Mouse (Mus musculus): ENCODE results near the gene Trmt2b. TPM values are rescaled to one million over a fixed set of nuclear protein-coding genes. Genes with fewer than 3 reads are reported as not detected.
A peak's percentile ranks its signal among the peaks of the same experiment; 100 is the strongest.
"Not testable (repeated sequence)": the region's sequence is repeated elsewhere in the genome, so short reads cannot be mapped to it uniquely, and the experiment has no call there.

Trmt2b gene
- polyA plus RNA-seq (2015; fragmentation: Nextera tagmentation; extraction: Ambion mirVana) = 21.4 and 22.4 TPM in 2 replicates

GRCm38 (mm10) chrX:134276275-134277160 lies at the start of gene Trmt2b:
TSS of gene Trmt2b (minus strand) at chrX:134276984.
- Histone ChIP-seq H3K27me3 (replicated peaks) (no peaks in the 10 kb centered on the region), H3K4me3 (replicated peaks) (peak within 1 kb of the TSS; percentile 39), H3K9ac (peak within 1 kb of the TSS; percentile 23; the same call in 1 of the 2 replicates), H3K27ac (peak within 1 kb of the TSS; percentile 82), H3K9me3 (no peaks in the 10 kb centered on the region), H3K4me1 (replicated peaks) (no peaks in the 10 kb centered on the region), H3K36me3 (no peaks in the 10 kb centered on the region), H3K4me2 (replicated peaks) (peak within 1 kb of the TSS; percentile 53)
- WGBS = 15% methylated on average over 22 of the region's 26 CpGs
- ATAC-seq = peak; percentile 97

- no peak overlapping the region for H3K4me3 ChIP-seq (replicated peaks)
- no peaks in the 10 kb centered on the region for H3K9me3 ChIP-seq
- H3K27ac ChIP-seq = no peak overlapping the region
- no peak overlapping the region for H3K9ac ChIP-seq
- ATAC-seq = no peak
- 86% methylated on average over 2 of the region's 2 CpGs for WGBS
- no peaks in the 10 kb centered on the region for H3K27me3 ChIP-seq (replicated peaks)
- H3K4me1 ChIP-seq (replicated peaks) = no peaks in the 10 kb centered on the region
- H3K4me2 ChIP-seq (replicated peaks) = no peak overlapping the region
- H3K36me3 ChIP-seq = no peaks in the 10 kb centered on the region
These were observed 42.6 kb upstream of the Trmt2b start for GRCm38 (mm10) chrX:134319153-134319932.

DNA sequence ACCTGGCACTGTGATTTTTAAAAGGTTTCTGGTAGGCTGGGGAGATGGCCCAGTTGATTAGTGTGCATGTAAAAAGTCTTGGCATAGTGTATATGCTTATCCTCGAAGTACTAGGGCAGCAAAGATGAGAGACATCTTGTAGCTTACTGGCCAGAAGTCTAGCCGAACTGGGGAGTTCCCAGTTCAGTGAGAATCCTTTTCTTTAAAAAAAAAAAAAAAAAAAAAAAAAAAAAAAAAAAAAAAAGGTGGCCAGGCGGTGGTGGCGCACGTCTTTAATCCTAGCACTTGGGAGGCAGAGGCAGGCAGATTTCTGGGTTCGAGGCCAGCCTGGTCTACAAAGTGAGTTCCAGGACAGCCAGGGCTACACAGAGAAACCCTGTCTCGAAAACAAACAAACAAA lies 34.4 kb upstream of the Trmt2b start:
- not testable (repeated sequence) for H3K27ac ChIP-seq; ATAC-seq; H3K36me3 ChIP-seq; H3K9ac ChIP-seq; H3K4me1 ChIP-seq (replicated peaks); H3K4me2 ChIP-seq (replicated peaks); H3K4me3 ChIP-seq (replicated peaks); H3K9me3 ChIP-seq; H3K27me3 ChIP-seq (replicated peaks)
- WGBS = 86% methylated on average over 7 of the region's 7 CpGs

DNA sequence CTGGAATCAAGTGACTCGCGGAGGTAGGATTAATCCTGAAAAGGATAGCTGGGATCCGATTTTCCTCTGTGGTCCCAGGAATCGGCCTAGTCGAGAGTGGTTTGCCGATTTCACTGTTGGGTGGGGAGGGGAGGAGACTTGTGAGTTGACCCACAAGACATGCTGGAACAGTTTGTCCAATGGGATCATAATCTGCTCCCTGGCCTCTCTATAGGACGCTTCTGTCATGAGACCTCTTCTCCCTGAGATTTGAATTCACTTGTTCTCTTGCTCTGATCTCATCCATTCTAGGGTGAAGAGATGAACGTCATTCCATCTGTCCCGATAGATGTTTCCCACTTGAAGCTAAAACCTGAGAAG lies 31.5 kb upstream of the Trmt2b start:
- ATAC-seq = peak; percentile 92
- 26% methylated on average over 9 of the region's 9 CpGs for WGBS
- no peaks in the 10 kb centered on the region for H3K9me3 ChIP-seq
- H3K4me3 ChIP-seq (replicated peaks) = peak overlapping the region; percentile 45
- H3K9ac ChIP-seq = peak overlapping the region; percentile 36
- H3K36me3 ChIP-seq = no peaks in the 10 kb centered on the region
- H3K27me3 ChIP-seq (replicated peaks) = no peaks in the 10 kb centered on the region
- no peaks in the 10 kb centered on the region for H3K4me1 ChIP-seq (replicated peaks)
- no peak overlapping the region for H3K27ac ChIP-seq
- peak overlapping the region; percentile 52 for H3K4me2 ChIP-seq (replicated peaks)

DNA sequence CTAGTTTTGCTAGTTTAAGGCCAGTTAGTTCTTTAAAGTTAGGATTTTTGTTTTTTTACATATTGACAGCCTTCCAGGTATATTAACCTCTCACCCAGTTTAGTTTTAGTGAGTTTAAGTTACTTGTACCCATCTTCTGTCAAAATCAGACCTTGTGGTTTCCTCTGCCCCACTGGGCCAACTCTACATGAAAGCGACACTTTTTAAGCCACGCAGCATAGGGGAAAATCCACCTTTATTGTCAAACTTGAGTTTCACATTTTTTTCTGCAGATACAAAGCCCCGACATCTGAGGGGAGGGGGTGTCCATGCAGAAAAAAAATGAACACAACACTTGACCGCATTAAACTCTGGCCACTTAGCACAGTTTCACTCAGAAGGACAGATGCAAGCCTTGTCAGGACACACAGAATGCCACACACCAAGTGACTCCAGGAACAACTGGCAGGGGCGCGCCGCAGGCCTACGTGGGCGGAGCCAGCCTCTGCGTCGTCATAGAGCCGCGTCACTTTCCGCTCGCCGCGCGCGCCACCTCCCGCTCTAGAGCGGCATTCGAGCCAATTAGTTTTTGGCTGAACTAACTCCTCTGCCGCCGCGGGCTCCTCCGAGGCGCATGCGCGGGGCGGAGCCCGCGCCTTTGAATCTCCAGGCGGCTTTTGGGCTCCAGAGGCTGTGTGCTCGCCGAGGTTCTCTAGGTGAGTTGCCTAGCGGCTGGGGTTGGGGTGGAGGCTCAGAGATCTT lies 30.9 kb upstream of the Trmt2b start, which contains the start of gene Cenpi:
TSS of gene Cenpi (plus strand) at position 551 of the 741 bp plus-strand sequence.
- peak within 1 kb of the TSS; percentile 54 for H3K4me2 ChIP-seq (replicated peaks)
- peak within 1 kb of the TSS; percentile 45 for H3K4me3 ChIP-seq (replicated peaks)
- peak within 1 kb of the TSS; percentile 36 for H3K9ac ChIP-seq
- ATAC-seq = peak; percentile 98
- 22% methylated on average over 36 of the region's 36 CpGs for WGBS
- H3K27me3 ChIP-seq (replicated peaks) = no peaks in the 10 kb centered on the region
- no peaks in the 10 kb centered on the region for H3K9me3 ChIP-seq
- no peak within 1 kb of the TSS for H3K27ac ChIP-seq
- H3K4me1 ChIP-seq (replicated peaks) = no peaks in the 10 kb centered on the region
- H3K36me3 ChIP-seq = no peaks in the 10 kb centered on the region

- Histone ChIP-seq H3K36me3 (no peaks in the 10 kb centered on the region), H3K4me2 (replicated peaks) (no peak overlapping the region), H3K4me1 (replicated peaks) (no peaks in the 10 kb centered on the region), H3K27me3 (replicated peaks) (no peaks in the 10 kb centered on the region), H3K4me3 (replicated peaks) (no peak overlapping the region), H3K9ac (no peak overlapping the region), H3K9me3 (no peaks in the 10 kb centered on the region), H3K27ac (no peak overlapping the region)
- 83% methylated on average over 1 of the region's 1 CpGs for WGBS
- no peak for ATAC-seq
These were observed 26.5 kb upstream of the Trmt2b start for GRCm38 (mm10) chrX:134303287-134303686.

- Histone ChIP-seq H3K9ac (no peak overlapping the region), H3K4me3 (replicated peaks) (no peak overlapping the region), H3K36me3 (no peaks in the 10 kb centered on the region), H3K27ac (no peak overlapping the region), H3K4me2 (replicated peaks) (no peak overlapping the region), H3K27me3 (replicated peaks) (0 out of 2 replicates have a peak, but pooled peaks cover 2% of the 10 kb centered on the region), H3K9me3 (no peaks in the 10 kb centered on the region), H3K4me1 (replicated peaks) (no peaks in the 10 kb centered on the region)
- 67% methylated on average over 5 of the region's 5 CpGs for WGBS
- ATAC-seq = no peak
These were observed 23.4 kb upstream of the Trmt2b start for GRCm38 (mm10) chrX:134300219-134300618.

- no peak overlapping the region for H3K9ac ChIP-seq
- H3K27me3 ChIP-seq (replicated peaks) = 0 out of 2 replicates have a peak, but pooled peaks cover 2% of the 10 kb centered on the region
- H3K9me3 ChIP-seq = no peaks in the 10 kb centered on the region
- H3K36me3 ChIP-seq = no peaks in the 10 kb centered on the region
- peak overlapping the region; percentile 70; the same call in 1 of the 2 replicates for H3K4me2 ChIP-seq (replicated peaks)
- peak; percentile 55; the same call in 1 of the 2 replicates for ATAC-seq
- H3K4me3 ChIP-seq (replicated peaks) = no peak overlapping the region
- H3K27ac ChIP-seq = no peak overlapping the region
- H3K4me1 ChIP-seq (replicated peaks) = no peaks in the 10 kb centered on the region
- WGBS = 44% methylated on average over 4 of the region's 4 CpGs
These were observed 20.4 kb upstream of the Trmt2b start for GRCm38 (mm10) chrX:134297195-134297594.

DNA sequence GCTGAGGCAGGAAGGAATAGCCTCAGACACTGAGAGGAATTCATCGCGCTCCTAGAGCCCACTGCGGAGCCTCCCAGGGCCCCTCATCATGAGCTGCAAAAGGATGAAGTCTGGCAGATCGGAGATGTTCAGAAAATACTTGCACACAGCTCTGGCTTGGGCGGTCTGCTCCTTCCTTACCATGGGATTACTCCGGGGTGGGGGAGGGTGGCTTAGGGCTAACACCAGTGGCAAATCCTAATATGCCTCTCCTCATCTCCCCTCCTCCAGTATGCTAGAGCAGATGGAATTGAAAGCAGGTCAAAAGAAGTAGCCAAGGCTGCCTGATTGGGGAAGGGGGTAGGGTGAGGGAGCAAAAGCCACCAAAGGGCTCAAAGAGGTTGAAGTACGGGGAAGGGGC lies 20.0 kb upstream of the Trmt2b start:
- ATAC-seq = peak; percentile 55; the same call in 1 of the 2 replicates
- peak overlapping the region; percentile 35 for H3K4me3 ChIP-seq (replicated peaks)

GRCm38 (mm10) chrX:134296301-134296700 lies 19.5 kb upstream of the Trmt2b start:
- Histone ChIP-seq H3K4me2 (replicated peaks) (peak overlapping the region; percentile 70), H3K36me3 (no peaks in the 10 kb centered on the region), H3K4me3 (replicated peaks) (peak overlapping the region; percentile 35), H3K9ac (no peak overlapping the region), H3K4me1 (replicated peaks) (no peaks in the 10 kb centered on the region), H3K27me3 (replicated peaks) (0 out of 2 replicates have a peak, but pooled peaks cover 2% of the 10 kb centered on the region), H3K27ac (no peak overlapping the region), H3K9me3 (no peaks in the 10 kb centered on the region)
- peak; percentile 39; the same call in 1 of the 2 replicates for ATAC-seq
- WGBS = 42% methylated on average over 9 of the region's 9 CpGs

More for the DNA sequence above, 20.0 kb upstream of the Trmt2b start:
- Histone ChIP-seq H3K9ac (no peak overlapping the region), H3K4me1 (replicated peaks) (no peaks in the 10 kb centered on the region), H3K27me3 (replicated peaks) (0 out of 2 replicates have a peak, but pooled peaks cover 2% of the 10 kb centered on the region), H3K9me3 (no peaks in the 10 kb centered on the region), H3K4me2 (replicated peaks) (peak overlapping the region; percentile 70), H3K27ac (no peak overlapping the region), H3K36me3 (no peaks in the 10 kb centered on the region)
- 29% methylated on average over 7 of the region's 7 CpGs for WGBS

DNA sequence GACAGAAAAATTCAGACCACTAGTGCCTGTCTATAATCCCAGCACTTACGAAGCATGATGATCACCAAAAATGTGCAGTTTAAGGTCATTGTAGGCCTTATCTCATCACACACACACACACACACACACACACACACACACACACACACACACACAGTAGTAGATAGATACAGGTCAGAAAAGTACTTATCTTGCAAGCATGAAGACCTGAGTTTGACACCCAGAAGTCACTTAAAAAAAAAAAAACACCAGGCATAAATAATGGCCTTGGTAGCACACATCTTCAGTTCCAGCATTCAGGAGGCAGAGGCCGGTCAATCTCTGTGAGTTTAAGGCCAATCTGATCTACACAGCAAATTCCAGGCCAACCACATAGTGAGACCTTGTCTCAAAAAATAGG lies 10.5 kb upstream of the Trmt2b start:
- Histone ChIP-seq H3K4me2 (replicated peaks) (no peak overlapping the region), H3K36me3 (no peaks in the 10 kb centered on the region), H3K9ac (no peak overlapping the region), H3K27me3 (replicated peaks) (no peaks in the 10 kb centered on the region), H3K27ac (no peak overlapping the region), H3K9me3 (no peaks in the 10 kb centered on the region), H3K4me3 (replicated peaks) (no peak overlapping the region), H3K4me1 (replicated peaks) (no peaks in the 10 kb centered on the region)
- ATAC-seq = no peak
- 90% methylated on average over 2 of the region's 2 CpGs for WGBS

Measured in intestine, embryonic 15.5 days (tissue).